Mouse (Mus musculus) forebrain, embryonic 15.5 days (tissue): Measurements from ENCODE around the gene Col23a1. TPM values are rescaled to one million over a fixed set of nuclear protein-coding genes. Genes with fewer than 3 reads are reported as not detected.

Experiments used
- ATAC-seq: fragments of 200-750 bp; cut with Nextera tagmentation; replicated peaks from 2 replicates; pipeline ENCODE4 v1.8.0; 2017; ENCODE audit warnings: mild to moderate bottlenecking, moderate TSS enrichment, moderate library complexity
- H3K27ac ChIP-seq: fragments of 300-500 bp; sonication (generic); replicated peaks from 2 replicates; pipeline ENCODE4 v1.5.1; 2015; ENCODE audit warnings: mild to moderate bottlenecking, inconsistent platforms
- H3K27me3 ChIP-seq: fragments of 300-500 bp; sonication (generic); 2 replicates; pipeline ENCODE4 v1.6.1; 2015; ENCODE audit warnings: inconsistent platforms
- H3K36me3 ChIP-seq: fragments of 300-500 bp; sonication (generic); 2 replicates; pipeline ENCODE4 v1.6.1; 2015; ENCODE audit warnings: mild to moderate bottlenecking, inconsistent platforms
- H3K4me1 ChIP-seq: fragments of 300-500 bp; sonication (generic); 2 replicates; pipeline ENCODE4 v1.6.1; 2015; ENCODE audit warnings: inconsistent platforms
- H3K4me2 ChIP-seq: fragments of 300-500 bp; sonication (generic); replicated peaks from 2 replicates; pipeline ENCODE4 v1.6.1; 2015; ENCODE audit warnings: mild to moderate bottlenecking, inconsistent platforms
- H3K4me3 ChIP-seq: fragments of 300-500 bp; sonication (generic); 2 replicates; pipeline ENCODE4 v1.5.1; 2015; ENCODE audit warnings: mild to moderate bottlenecking, inconsistent platforms
- H3K9ac ChIP-seq: fragments of 300-500 bp; sonication (generic); replicated peaks from 2 replicates; pipeline ENCODE4 v1.6.1; 2015; ENCODE audit warnings: mild to moderate bottlenecking, inconsistent platforms
- H3K9me3 ChIP-seq: fragments of 300-500 bp; sonication (generic); 2 replicates; pipeline ENCODE4 v1.6.1; 2016; ENCODE audit warnings: inconsistent platforms
- WGBS: fragments of 180-500 bp; shearing (Covaris S2); methylation state at CpG from one replicate; pipeline ENCODE4 v1.1.7; 2015; ENCODE audit warnings: mixed read lengths; 5-methylcytosine and 5-hydroxymethylcytosine counted together
- polyA plus RNA-seq: library from polyadenylated mRNA; unstranded; fragments of >200 nt; fragmentation: Nextera tagmentation; extraction: Ambion mirVana; gene quantifications from 2 replicates; pipeline ENCODE4 v1.2.1, GENCODE M21; 2015

The Col23a1 gene
- polyA plus RNA-seq, 1 experiment from 2014 or later = 4.1 TPM

DNA sequence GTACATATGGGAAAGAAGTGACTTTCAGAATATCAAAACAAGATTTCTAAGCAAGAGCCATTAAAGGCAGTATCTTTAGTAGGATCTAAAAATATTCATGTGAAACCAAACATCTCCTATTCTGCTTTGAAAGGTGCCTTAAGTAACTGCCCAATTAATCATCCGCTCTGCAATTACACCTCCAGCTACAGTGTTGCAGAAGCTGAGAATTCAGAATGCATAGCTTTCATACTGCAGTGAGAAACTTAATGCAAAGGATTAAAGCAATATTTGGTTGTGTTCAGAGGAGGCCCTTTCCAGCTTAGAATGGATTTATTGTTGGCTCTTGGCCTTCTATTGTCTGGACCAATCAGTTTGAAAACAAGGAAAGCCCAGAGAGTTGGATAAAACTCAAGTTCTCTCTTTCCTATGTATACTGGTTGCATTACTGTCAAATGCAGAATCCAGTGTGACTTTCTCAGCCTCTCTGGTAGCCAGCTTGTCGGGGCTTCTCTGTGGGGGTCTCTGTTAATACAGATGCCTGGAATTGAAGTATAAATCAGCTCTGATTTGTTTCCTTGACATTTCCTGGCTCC is 4.3 kb downstream of the Col23a1 start:
- Histone ChIP-seq H3K4me1 (peaks cover 10% of the 10 kb centered on the region; the same call in 1 of the 2 replicates), H3K27ac (no peak overlapping the region), H3K27me3 (0 out of 2 replicates have a peak, but pooled peaks cover 3% of the 10 kb centered on the region), H3K9ac (no peak overlapping the region), H3K9me3 (no peaks in the 10 kb centered on the region), H3K36me3 (no peaks in the 10 kb centered on the region), H3K4me3 (no peak overlapping the region), H3K4me2 (no peak overlapping the region)
- WGBS = 50% methylated on average over 2 of the region's 2 CpGs
- ATAC-seq = no peak

GRCm38 (mm10) chr11:51295742-51296141 is 6.0 kb downstream of the Col23a1 start:
- Histone ChIP-seq H3K27ac (no peak overlapping the region), H3K9me3 (no peaks in the 10 kb centered on the region), H3K4me1 (no peaks in the 10 kb centered on the region), H3K9ac (no peak overlapping the region), H3K4me3 (no peak overlapping the region), H3K36me3 (no peaks in the 10 kb centered on the region), H3K27me3 (0 out of 2 replicates have a peak, but pooled peaks cover 3% of the 10 kb centered on the region), H3K4me2 (no peak overlapping the region)
- ATAC-seq = no peak
- WGBS = 74% methylated on average over 3 of the region's 3 CpGs

DNA sequence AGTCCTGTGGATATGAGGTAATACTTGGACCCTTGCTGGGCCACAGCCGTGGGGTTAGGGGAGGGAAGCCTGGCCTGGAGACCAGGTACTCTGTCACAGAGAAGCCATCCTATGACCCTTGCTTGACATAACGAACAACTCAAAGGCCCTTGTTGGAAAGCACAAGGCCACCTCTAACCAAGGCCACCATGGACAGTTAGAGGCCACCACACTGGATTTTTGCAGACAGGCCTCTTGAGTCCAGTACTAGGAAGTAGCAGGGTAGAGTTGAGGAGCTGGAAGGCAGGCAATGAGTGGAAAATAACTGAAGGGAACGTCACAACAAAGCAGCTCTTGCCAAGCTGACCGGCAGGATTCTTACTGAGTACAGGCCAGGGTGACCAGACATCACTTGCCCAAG is 9.0 kb downstream of the Col23a1 start:
- H3K9me3 ChIP-seq = no peaks in the 10 kb centered on the region
- no peak overlapping the region for H3K4me2 ChIP-seq
- H3K9ac ChIP-seq = no peak overlapping the region
- H3K36me3 ChIP-seq = no peaks in the 10 kb centered on the region
- H3K4me3 ChIP-seq = no peak overlapping the region
- H3K4me1 ChIP-seq = no peaks in the 10 kb centered on the region
- no peak overlapping the region for H3K27ac ChIP-seq
- H3K27me3 ChIP-seq = no peaks in the 10 kb centered on the region
- WGBS = 93% methylated on average over 4 of the region's 4 CpGs
- no peak for ATAC-seq

- no peaks in the 10 kb centered on the region for H3K27me3 ChIP-seq
- no peak overlapping the region for H3K27ac ChIP-seq
- 88% methylated on average over 5 of the region's 5 CpGs for WGBS
- no peaks in the 10 kb centered on the region for H3K4me1 ChIP-seq
- H3K4me2 ChIP-seq = no peak overlapping the region
- no peaks in the 10 kb centered on the region for H3K36me3 ChIP-seq
- no peak for ATAC-seq
- no peak overlapping the region for H3K4me3 ChIP-seq
- no peaks in the 10 kb centered on the region for H3K9me3 ChIP-seq
- H3K9ac ChIP-seq = no peak overlapping the region
Observed at GRCm38 (mm10) chr11:51302396-51302795, 12.7 kb downstream of the Col23a1 start.

- 81% methylated on average over 12 of the region's 12 CpGs for WGBS
- H3K27ac ChIP-seq = no peak overlapping the region
- H3K4me1 ChIP-seq = no peaks in the 10 kb centered on the region
- no peak overlapping the region for H3K4me3 ChIP-seq
- H3K36me3 ChIP-seq = no peaks in the 10 kb centered on the region
- no peak overlapping the region for H3K4me2 ChIP-seq
- H3K9ac ChIP-seq = no peak overlapping the region
- no peaks in the 10 kb centered on the region for H3K9me3 ChIP-seq
- ATAC-seq = no peak
- H3K27me3 ChIP-seq = no peaks in the 10 kb centered on the region
Observed at GRCm38 (mm10) chr11:51303981-51304553, 14.3 kb downstream of the Col23a1 start.

- no peaks in the 10 kb centered on the region for H3K27me3 ChIP-seq
- H3K4me2 ChIP-seq = no peak overlapping the region
- H3K9me3 ChIP-seq = no peaks in the 10 kb centered on the region
- 57% methylated on average over 5 of the region's 5 CpGs for WGBS
- no peak overlapping the region for H3K27ac ChIP-seq
- no peaks in the 10 kb centered on the region for H3K36me3 ChIP-seq
- no peak for ATAC-seq
- no peak overlapping the region for H3K9ac ChIP-seq
- H3K4me3 ChIP-seq = no peak overlapping the region
- no peaks in the 10 kb centered on the region for H3K4me1 ChIP-seq
Observed at GRCm38 (mm10) chr11:51308306-51308705, 18.6 kb downstream of the Col23a1 start.

DNA sequence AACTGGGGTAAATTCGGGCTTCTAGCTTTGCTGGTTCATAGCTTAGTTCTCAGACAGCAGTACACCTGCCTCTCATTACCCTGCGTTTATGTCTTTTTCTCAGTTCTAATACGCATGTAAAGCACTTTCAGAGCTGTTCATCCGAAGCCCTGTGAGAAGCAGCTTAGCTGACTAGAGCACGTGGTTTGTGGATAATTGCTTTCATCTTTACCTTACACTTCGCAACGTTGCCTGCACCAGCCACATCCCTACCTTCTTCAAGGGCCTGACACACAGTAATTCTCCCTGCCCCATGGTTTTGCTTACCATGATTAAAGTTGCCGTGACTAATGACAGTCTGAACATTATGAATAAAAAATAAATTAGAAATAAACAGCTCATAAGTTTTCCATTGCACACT is 22.1 kb downstream of the Col23a1 start:
- no peak overlapping the region for H3K27ac ChIP-seq
- no peaks in the 10 kb centered on the region for H3K4me1 ChIP-seq
- no peaks in the 10 kb centered on the region for H3K36me3 ChIP-seq
- no peak overlapping the region for H3K9ac ChIP-seq
- WGBS = 79% methylated on average over 8 of the region's 8 CpGs
- H3K27me3 ChIP-seq = no peaks in the 10 kb centered on the region
- no peaks in the 10 kb centered on the region for H3K9me3 ChIP-seq
- H3K4me3 ChIP-seq = no peak overlapping the region
- ATAC-seq = no peak
- H3K4me2 ChIP-seq = no peak overlapping the region

DNA sequence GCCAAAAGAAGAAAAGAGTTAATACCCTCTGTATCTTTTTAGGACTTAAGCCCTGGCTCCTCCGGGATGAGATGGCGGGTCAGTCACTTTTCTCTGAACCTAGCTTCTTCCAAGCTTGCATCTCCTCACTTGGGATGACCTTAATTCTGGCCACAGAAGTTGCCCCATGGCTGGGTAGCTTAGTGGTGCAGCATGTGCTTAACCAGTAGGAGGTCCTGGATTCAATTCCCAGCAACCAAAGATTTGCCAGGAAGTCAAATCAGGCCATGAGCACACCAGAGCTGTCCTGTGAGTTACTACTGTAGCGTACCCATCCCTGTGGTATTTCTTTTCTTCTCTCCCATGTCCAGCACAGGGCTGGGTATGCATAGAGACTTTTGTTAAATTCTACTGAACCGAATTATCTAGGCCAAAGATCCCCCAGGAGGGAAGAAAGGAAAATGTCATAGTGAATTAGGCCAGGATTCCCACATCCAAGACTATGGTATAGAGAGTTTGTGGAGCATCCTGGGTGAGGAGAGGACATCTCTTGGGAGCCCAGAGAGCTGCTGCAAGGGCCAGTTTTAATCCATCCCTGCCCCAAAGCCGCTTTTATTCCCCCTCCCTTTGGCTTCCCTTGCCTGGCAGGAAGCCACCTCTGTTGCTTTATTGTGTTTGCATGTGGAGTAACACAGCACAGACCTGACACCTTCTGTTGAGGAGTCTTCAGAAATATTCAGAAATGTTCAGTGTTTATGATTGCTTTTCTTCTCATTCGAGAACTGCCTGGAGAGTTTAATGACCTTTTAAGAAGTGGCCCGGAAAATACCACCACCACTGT is 26.5 kb downstream of the Col23a1 start:
- no peak for ATAC-seq
- 72% methylated on average over 7 of the region's 7 CpGs for WGBS
- no peaks in the 10 kb centered on the region for H3K4me1 ChIP-seq
- no peak overlapping the region for H3K9ac ChIP-seq
- no peak overlapping the region for H3K27ac ChIP-seq
- H3K4me2 ChIP-seq = no peak overlapping the region
- H3K27me3 ChIP-seq = no peaks in the 10 kb centered on the region
- no peaks in the 10 kb centered on the region for H3K9me3 ChIP-seq
- H3K4me3 ChIP-seq = no peak overlapping the region
- no peaks in the 10 kb centered on the region for H3K36me3 ChIP-seq

GRCm38 (mm10) chr11:51320609-51321008 is 30.9 kb downstream of the Col23a1 start:
- no peak overlapping the region for H3K27ac ChIP-seq
- no peak for ATAC-seq
- no peak overlapping the region for H3K9ac ChIP-seq
- no peaks in the 10 kb centered on the region for H3K9me3 ChIP-seq
- H3K4me1 ChIP-seq = no peaks in the 10 kb centered on the region
- H3K4me2 ChIP-seq = no peak overlapping the region
- H3K36me3 ChIP-seq = no peaks in the 10 kb centered on the region
- no peak overlapping the region for H3K4me3 ChIP-seq
- H3K27me3 ChIP-seq = no peaks in the 10 kb centered on the region

GRCm38 (mm10) chr11:51326908-51327307 is 37.2 kb downstream of the Col23a1 start:
- Histone ChIP-seq H3K4me2 (no peak overlapping the region), H3K4me1 (no peaks in the 10 kb centered on the region), H3K36me3 (no peaks in the 10 kb centered on the region), H3K27ac (no peak overlapping the region), H3K9me3 (no peaks in the 10 kb centered on the region), H3K9ac (no peak overlapping the region), H3K27me3 (no peaks in the 10 kb centered on the region), H3K4me3 (no peak overlapping the region)
- ATAC-seq = no peak
- WGBS = 62% methylated on average over 6 of the region's 6 CpGs

GRCm38 (mm10) chr11:51328387-51328942 is 38.7 kb downstream of the Col23a1 start:
- no peak overlapping the region for H3K4me2 ChIP-seq
- no peak for ATAC-seq
- H3K4me3 ChIP-seq = no peak overlapping the region
- WGBS = 88% methylated on average over 12 of the region's 12 CpGs
- no peaks in the 10 kb centered on the region for H3K4me1 ChIP-seq
- no peak overlapping the region for H3K9ac ChIP-seq
- no peaks in the 10 kb centered on the region for H3K9me3 ChIP-seq
- no peaks in the 10 kb centered on the region for H3K36me3 ChIP-seq
- no peaks in the 10 kb centered on the region for H3K27me3 ChIP-seq
- H3K27ac ChIP-seq = no peak overlapping the region
